Mouse (Mus musculus) CD8-positive naive resting alpha-beta T cell, adult 57 days (primary cell): ENCODE measurements around the gene Tbc1d32. TPM values are rescaled to one million over a fixed set of nuclear protein-coding genes. Genes with fewer than 3 reads are reported as not detected.

Experiments used
- total RNA-seq: library from RNA; stranded (reverse); gene quantifications from one replicate; pipeline ENCODE4 v1.2.4, GENCODE M21; 2023

Gene Tbc1d32
- 1.8 TPM for total RNA-seq

GRCm38 (mm10) chr10:56228568-56229209, at the start of gene Tbc1d32:
Gene Tbc1d32, minus strand, starts transcription at chr10:56228689.

DNA sequence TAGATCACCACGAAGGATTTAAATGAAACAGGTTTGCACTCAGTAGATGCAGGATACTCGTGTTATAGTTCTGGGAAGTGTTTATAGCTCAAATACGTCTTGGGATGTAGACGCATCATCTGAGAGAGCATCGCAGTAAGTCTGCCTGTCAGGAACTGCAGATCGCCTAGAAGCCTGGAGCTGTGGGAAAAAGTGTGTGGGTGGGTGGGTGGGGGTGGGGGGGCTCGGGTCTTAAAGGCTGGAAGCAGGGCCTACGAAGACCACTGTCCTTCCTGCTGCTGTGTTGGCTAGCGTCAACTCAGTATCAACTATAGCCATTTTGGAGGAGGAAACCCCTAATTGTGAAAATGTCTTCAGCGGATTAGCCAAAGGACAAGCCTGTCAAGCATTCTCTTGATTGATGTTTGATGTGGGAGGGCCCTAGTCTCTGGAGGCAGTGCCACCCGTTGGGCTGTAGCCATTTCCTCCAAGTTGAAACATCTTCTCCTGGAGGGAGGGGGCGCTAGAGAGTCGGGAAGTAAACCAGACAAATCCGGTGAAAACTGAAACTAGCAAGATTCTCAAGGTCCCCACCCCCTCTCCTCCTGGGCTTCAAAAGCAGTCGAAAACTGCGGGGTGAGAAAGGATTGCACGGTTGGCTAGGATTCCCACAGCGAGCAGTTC, 122.0 kb downstream of the Tbc1d32 start, which contains the start of gene Msl3l2:
TSS of gene Msl3l2 (plus strand) at position 585 of the 663 bp plus-strand sequence.

Other genes starting within 250 kb of the Tbc1d32 start
- gene Msl3l2, start 121.8 kb downstream of the Tbc1d32 start, total RNA-seq: 23.0 TPM
- not detected for gene Gja1, start 148.6 kb upstream of the Tbc1d32 start, total RNA-seq